Mouse (Mus musculus) MEL (cell line): Measurements from ENCODE around the gene Wdr81. TPM values are rescaled to one million over a fixed set of nuclear protein-coding genes. Genes with fewer than 3 reads are reported as not detected.

ENCODE experiments used
- DNase-seq: peaks from one replicate; pipeline ENCODE4 v3.0.0; 2011; ENCODE audit warnings: low read depth, low spot score
- H3K27ac ChIP-seq: 2 replicates; pipeline ENCODE4 v1.5.1; 2012; ENCODE audit warnings: low read depth, mild to moderate bottlenecking, control low read depth, low read length, moderate library complexity; ENCODE audit not compliant: control insufficient read depth
- H3K27me3 ChIP-seq, 2 experiments: fragments of 150-350 bp in 1 of 2; sonication (generic) in 1 of 2; 2 replicates each; pipeline ENCODE4 v1.6.1; 2012; ENCODE audit warnings: low read length in 2 of 2, mild to moderate bottlenecking in 2 of 2, improper control_type of control experiment in 1 of 2, moderate library complexity in 1 of 2; ENCODE audit not compliant: insufficient read depth in 2 of 2, control insufficient read depth in 1 of 2
- H3K36me3 ChIP-seq, 2 experiments: 2 replicates each; pipeline ENCODE4 v1.6.1; 2012 to 2014; ENCODE audit warnings: low read length in 2 of 2, improper control_type of control experiment in 1 of 2, inconsistent platforms in 1 of 2, mild to moderate bottlenecking in 1 of 2; ENCODE audit not compliant: insufficient read depth in 2 of 2, control insufficient read depth in 1 of 2
- H3K4me1 ChIP-seq, 2 experiments: fragments of 150-350 bp in 1 of 2; sonication (generic) in 1 of 2; 2 replicates each; pipeline ENCODE4 v1.6.1; 2012; ENCODE audit warnings: low read length in 2 of 2, improper control_type of control experiment in 1 of 2, mild to moderate bottlenecking in 1 of 2; ENCODE audit not compliant: insufficient read depth in 2 of 2, control insufficient read depth in 1 of 2
- H3K4me3 ChIP-seq, 2 experiments: fragments of 150-350 bp in 1 of 2; sonication (generic) in 1 of 2; 2 replicates each; pipeline ENCODE4 v1.5.1; 2012; ENCODE audit warnings: low read depth in 2 of 2, low read length in 2 of 2, mild to moderate bottlenecking in 2 of 2, moderate library complexity in 2 of 2, control low read depth in 1 of 2, improper control_type of control experiment in 1 of 2; ENCODE audit not compliant: control insufficient read depth in 1 of 2, insufficient read depth in 1 of 2
- H3K79me2 ChIP-seq: 2 replicates; pipeline ENCODE4 v1.6.1; 2012; ENCODE audit warnings: mild to moderate bottlenecking, low read length, moderate library complexity; ENCODE audit not compliant: control insufficient read depth, poor library complexity, insufficient read depth
- H3K9ac ChIP-seq: 2 replicates; pipeline ENCODE4 v1.6.1; 2012; ENCODE audit warnings: low read depth, mild to moderate bottlenecking, control low read depth, low read length, moderate library complexity; ENCODE audit not compliant: control insufficient read depth, poor library complexity, severe bottlenecking
- H3K9me3 ChIP-seq: fragments of 150-350 bp; sonication (generic); replicated peaks from 2 replicates; pipeline ENCODE4 v1.6.1; 2012; ENCODE audit warnings: mild to moderate bottlenecking, low read length, improper control_type of control experiment, moderate library complexity; ENCODE audit not compliant: insufficient read depth
- MAX ChIP-seq: IDR thresholded peaks from 2 replicates; pipeline ENCODE4 v1.6.1; 2011; ENCODE audit warnings: low read length, improper control_type of control experiment
- MEF2A ChIP-seq: IDR thresholded peaks from 2 replicates; pipeline ENCODE4 v1.6.1; 2014; ENCODE audit warnings: low read depth, mild to moderate bottlenecking, inconsistent platforms, low read length, improper control_type of control experiment; ENCODE audit not compliant: poor library complexity, insufficient replicate concordance, severe bottlenecking; ENCODE audit errors: extremely low read depth
- NELFE ChIP-seq: IDR thresholded peaks from 2 replicates; pipeline ENCODE4 v1.6.1; 2011; ENCODE audit warnings: low read depth, low read length, improper control_type of control experiment
- NRF1 ChIP-seq: IDR thresholded peaks from 2 replicates; pipeline ENCODE4 v1.6.1; 2014; ENCODE audit warnings: low read depth, mild to moderate bottlenecking, inconsistent platforms, low read length, improper control_type of control experiment, moderate library complexity; ENCODE audit not compliant: poor library complexity, insufficient read depth, severe bottlenecking
- POLR2AphosphoS5 ChIP-seq: IDR thresholded peaks from 2 replicates; pipeline ENCODE4 v1.6.1; 2012; ENCODE audit warnings: low read depth, borderline replicate concordance, mild to moderate bottlenecking, inconsistent platforms, low read length, moderate library complexity, mixed read lengths
- RAD21 ChIP-seq: IDR thresholded peaks from 2 replicates; pipeline ENCODE4 v1.6.1; 2011; ENCODE audit warnings: mild to moderate bottlenecking, low read depth, low read length, improper control_type of control experiment
- SIN3A ChIP-seq: IDR thresholded peaks from 2 replicates; pipeline ENCODE4 v1.6.1; 2012; ENCODE audit warnings: low read length, improper control_type of control experiment, inconsistent platforms
- SMC3 ChIP-seq: IDR thresholded peaks from 2 replicates; pipeline ENCODE4 v1.6.1; 2011; ENCODE audit warnings: low read depth, low read length, improper control_type of control experiment
- USF1 ChIP-seq: IDR thresholded peaks from 2 replicates; pipeline ENCODE4 v1.6.1; 2014; ENCODE audit warnings: low read depth, mild to moderate bottlenecking, inconsistent platforms, low read length, improper control_type of control experiment, moderate library complexity
- ZKSCAN1 ChIP-seq: IDR thresholded peaks from 2 replicates; pipeline ENCODE4 v1.6.1; 2012; ENCODE audit warnings: low read depth, mild to moderate bottlenecking, inconsistent platforms, low read length, improper control_type of control experiment, moderate library complexity
- polyA plus RNA-seq, 2 experiments: library from polyadenylated mRNA; stranded (reverse) in 1 of 2; unstranded in 1 of 2; fragments of >175 nt in 1 of 2; fragments of >200 nt in 1 of 2; gene quantifications; 2 replicates each; pipeline versions ENCODE4 v1.2.1 to v1.2.4; 2012; ENCODE audit warnings: low replicate concordance in 2 of 2, low read depth in 1 of 2; ENCODE audit not compliant: insufficient read length in 2 of 2, insufficient read depth in 1 of 2, missing spikeins in 1 of 2
- total RNA-seq: library from RNA; depleted of rRNA; stranded (reverse); fragments of 300-350 nt; gene quantifications from 2 replicates; pipeline ENCODE4 v1.2.3, GENCODE M21; 2012

Gene Wdr81
- total and polyA plus RNA-seq, 3 experiments = 7.0 to 13.9 TPM; not detected in 1

DNA sequence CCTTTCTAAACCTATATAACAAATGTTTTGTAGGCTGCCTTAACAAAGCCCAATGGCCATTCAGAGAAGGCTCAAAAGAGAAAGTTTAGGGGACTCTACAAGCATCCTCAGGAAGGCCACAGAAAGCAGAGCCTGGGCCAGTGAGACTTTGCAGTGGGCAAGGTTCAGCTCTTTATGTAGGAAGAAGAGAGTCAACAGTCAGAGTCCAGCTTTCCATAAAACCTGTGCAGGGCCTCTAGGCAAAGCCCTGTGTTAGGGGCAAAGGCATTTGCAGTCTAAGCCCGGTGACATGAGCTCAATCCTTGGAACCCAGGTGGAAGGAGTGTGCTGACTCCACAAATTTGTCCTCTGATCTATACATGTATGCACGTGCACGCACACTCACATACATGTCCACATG is 30.1 kb downstream of the Wdr81 start:
- peaks cover 0 to 10% of the 10 kb centered on the region in 2 experiments; a peak in 2 of 4 replicates for H3K4me1 ChIP-seq
- no peaks in the 10 kb centered on the region for H3K79me2 ChIP-seq
- TF ChIP-seq USF1 = no peak
- no peak for TF ChIP-seq RAD21
- TF ChIP-seq POLR2AphosphoS5 = no peak
- H3K4me3 ChIP-seq = no peak overlapping the region
- no peak overlapping the region for H3K9ac ChIP-seq
- peaks cover 0 to 2% of the 10 kb centered on the region in 2 experiments; a peak in 1 of 4 replicates for H3K36me3 ChIP-seq
- DNase-seq = no peak
- H3K27me3 ChIP-seq = no peaks in the 10 kb centered on the region
- no peaks in the 10 kb centered on the region for H3K9me3 ChIP-seq
- no peak overlapping the region for H3K27ac ChIP-seq

DNA sequence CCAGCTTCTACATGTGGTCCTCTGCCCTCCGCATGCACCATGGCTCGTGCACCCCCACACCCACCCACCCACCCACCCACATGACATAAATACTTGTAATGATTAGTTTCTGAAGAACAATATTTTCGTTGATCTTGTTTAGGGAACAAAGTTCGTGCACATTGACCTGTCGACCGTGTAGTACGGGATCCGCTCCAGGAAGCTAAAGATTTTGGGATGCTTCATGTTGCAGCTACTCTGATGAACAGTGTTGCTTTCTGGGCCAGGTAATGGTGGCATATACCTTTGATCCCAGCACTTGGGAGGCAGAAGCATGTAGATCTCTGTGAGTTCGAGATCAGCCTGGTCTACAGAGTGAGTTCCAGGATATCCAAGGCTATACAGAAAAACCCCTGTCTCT is 30.5 kb downstream of the Wdr81 start:
- Histone ChIP-seq H3K79me2 (no peaks in the 10 kb centered on the region), H3K9me3 (no peaks in the 10 kb centered on the region), H3K4me3 (no peak overlapping the region), H3K27me3 (no peaks in the 10 kb centered on the region), H3K9ac (no peak overlapping the region), H3K4me1 (peaks cover 0 to 6% of the 10 kb centered on the region in 2 experiments; a peak in 2 of 4 replicates), H3K36me3 (peaks cover 0 to 2% of the 10 kb centered on the region in 2 experiments; a peak in 1 of 4 replicates), H3K27ac (no peak overlapping the region)
- no peak for TF ChIP-seq RAD21
- no peak for TF ChIP-seq MAX
- TF ChIP-seq MEF2A = no peak
- no peak for TF ChIP-seq SIN3A
- TF ChIP-seq NELFE = no peak
- no peak for TF ChIP-seq ZKSCAN1
- DNase-seq = no peak

DNA sequence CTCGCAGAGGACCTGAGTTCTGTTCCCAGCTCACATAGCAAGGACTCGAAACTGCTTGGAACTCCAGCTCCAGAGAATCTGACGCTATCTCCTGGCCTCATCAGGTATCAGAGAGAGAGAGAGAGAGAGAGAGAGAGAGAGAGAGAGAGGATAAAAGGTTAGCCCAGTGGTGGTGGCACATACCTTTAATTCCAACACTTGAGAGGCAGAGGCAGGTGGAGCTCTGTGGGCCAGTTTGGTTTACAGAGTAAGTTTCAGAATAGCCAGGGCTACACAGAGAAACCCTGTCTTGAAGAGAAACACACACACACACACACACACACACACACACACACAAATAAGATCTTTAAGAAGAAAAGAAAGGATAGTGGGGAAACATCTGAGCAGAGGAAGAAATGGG is 31.4 kb downstream of the Wdr81 start:
- DNase-seq = no peak
- TF ChIP-seq NRF1 = no peak
- TF ChIP-seq SMC3 = no peak
- H3K9ac ChIP-seq = no peak overlapping the region
- no peaks in the 10 kb centered on the region for H3K79me2 ChIP-seq
- no peak overlapping the region for H3K4me3 ChIP-seq
- H3K27ac ChIP-seq = no peak overlapping the region
- H3K36me3 ChIP-seq = no peaks in the 10 kb centered on the region
- no peaks in the 10 kb centered on the region for H3K4me1 ChIP-seq
- H3K27me3 ChIP-seq = no peaks in the 10 kb centered on the region
- H3K9me3 ChIP-seq = no peaks in the 10 kb centered on the region
